Mouse (Mus musculus): ENCODE data around the gene Ikzf4. TPM values are rescaled to one million over a fixed set of nuclear protein-coding genes. Genes with fewer than 3 reads are reported as not detected.

Ikzf4 gene
- total and polyA plus RNA-seq, 3 experiments, result 0.03 TPM; not detected in 2

GRCm38 (mm10) chr10:128665307-128665706 is 19.5 kb upstream of the Ikzf4 start (continued):
- TF ChIP-seq USF2 (IDR thresholded peaks at IDR 0.05; ENCODE audit: borderline replicate concordance in 1 of 2, insufficient read depth in 1 of 2, low read depth in 1 of 2, low read length in 2 of 2), result no peak

GRCm38 (mm10) chr10:128664808-128665207 is 19.0 kb upstream of the Ikzf4 start:
- Histone ChIP-seq H3K9ac (ENCODE audit: control insufficient read depth, low read depth, low read length, poor library complexity, severe bottlenecking) (no peak overlapping the region), H3K79me2 (ENCODE audit: control insufficient read depth, insufficient read depth, low read length, poor library complexity) (no peaks in the 10 kb centered on the region), H3K27me3 (ENCODE audit: control insufficient read depth in 1 of 2, insufficient read depth in 2 of 2, low read length in 2 of 2) (no peaks in the 10 kb centered on the region), H3K4me3 (ENCODE audit: control insufficient read depth in 1 of 2, insufficient read depth in 1 of 2, low read depth in 2 of 2, low read length in 2 of 2) (no peak overlapping the region), H3K27ac (ENCODE audit: control insufficient read depth, low read depth, low read length) (no peak overlapping the region), H3K36me3 (ENCODE audit: control insufficient read depth in 1 of 2, insufficient read depth in 2 of 2, low read length in 2 of 2) (peaks cover 0 to 31% of the 10 kb centered on the region in 2 experiments; a peak in 2 of 4 replicates), H3K9me3 (replicated peaks; ENCODE audit: insufficient read depth, low read length) (no peaks in the 10 kb centered on the region), H3K4me1 (ENCODE audit: control insufficient read depth in 1 of 2, insufficient read depth in 2 of 2, low read length in 2 of 2) (peaks cover 13 to 20% of the 10 kb centered on the region in 2 experiments)
- TF ChIP-seq BHLHE40 (IDR thresholded peaks at IDR 0.05; ENCODE audit: borderline replicate concordance, low read depth, low read length) (no peak), MYC (IDR thresholded peaks at IDR 0.05; ENCODE audit: low read depth, low read length) (no peak), TBP (IDR thresholded peaks at IDR 0.05; ENCODE audit: low read depth, low read length) (no peak), USF1 (IDR thresholded peaks at IDR 0.05; ENCODE audit: low read depth, low read length) (no peak), HCFC1 (IDR thresholded peaks at IDR 0.05; ENCODE audit: low read depth, low read length) (no peak), NRF1 (IDR thresholded peaks at IDR 0.05; ENCODE audit: insufficient read depth, low read depth, low read length, poor library complexity, severe bottlenecking) (no peak), TCF12 (IDR thresholded peaks at IDR 0.05; ENCODE audit: low read depth, low read length) (peak; percentile 68; the same call in 1 of the 2 replicates), ZC3H11A (IDR thresholded peaks at IDR 0.05; ENCODE audit: low read depth, low read length) (no peak), EP300 (IDR thresholded peaks at IDR 0.05; ENCODE audit: low read depth in 1 of 2, low read length in 2 of 2) (peak; percentile 41; a peak in 2 of 4 replicates), TAL1 (IDR thresholded peaks at IDR 0.05; ENCODE audit: low read length) (peak; percentile 56), POLR2AphosphoS5 (IDR thresholded peaks at IDR 0.05; ENCODE audit: borderline replicate concordance, low read depth, low read length) (no peak), MEF2A (IDR thresholded peaks at IDR 0.05; ENCODE audit: extremely low read depth, insufficient replicate concordance, low read depth, low read length, poor library complexity, severe bottlenecking) (no peak), ETS1 (IDR thresholded peaks at IDR 0.05; ENCODE audit: low read depth, low read length) (no peak), ELF1 (IDR thresholded peaks at IDR 0.05; ENCODE audit: low read depth, low read length) (no peak), GABPA (IDR thresholded peaks at IDR 0.05; ENCODE audit: low read depth, low read length) (no peak), KAT2A (conservative IDR thresholded peaks at IDR 0.05; ENCODE audit: low read depth, low read length) (no peak), GATA1 (IDR thresholded peaks at IDR 0.05; ENCODE audit: low read depth, low read length) (peak; percentile 46; the same call in 1 of the 2 replicates), SIN3A (IDR thresholded peaks at IDR 0.05; ENCODE audit: low read length) (no peak), USF2 (IDR thresholded peaks at IDR 0.05; ENCODE audit: borderline replicate concordance in 1 of 2, insufficient read depth in 1 of 2, low read depth in 1 of 2, low read length in 2 of 2) (no peak)
- DNase-seq (ENCODE audit: low read depth, low spot score), result peak; percentile 30
